Mouse (Mus musculus) erythroblast, embryonic 14.5 days (primary cell): ENCODE results near the gene Mum1.

ENCODE experiments used
- GATA1 ChIP-seq: IDR thresholded peaks from 2 replicates; pipeline ENCODE4 v1.6.1; 2012; ENCODE audit warnings: low read length, inconsistent platforms, mixed read lengths
- TAL1 ChIP-seq: IDR thresholded peaks from 3 replicates; pipeline ENCODE4 v1.6.1; 2012; ENCODE audit warnings: low read length, inconsistent platforms, mixed read lengths

DNA sequence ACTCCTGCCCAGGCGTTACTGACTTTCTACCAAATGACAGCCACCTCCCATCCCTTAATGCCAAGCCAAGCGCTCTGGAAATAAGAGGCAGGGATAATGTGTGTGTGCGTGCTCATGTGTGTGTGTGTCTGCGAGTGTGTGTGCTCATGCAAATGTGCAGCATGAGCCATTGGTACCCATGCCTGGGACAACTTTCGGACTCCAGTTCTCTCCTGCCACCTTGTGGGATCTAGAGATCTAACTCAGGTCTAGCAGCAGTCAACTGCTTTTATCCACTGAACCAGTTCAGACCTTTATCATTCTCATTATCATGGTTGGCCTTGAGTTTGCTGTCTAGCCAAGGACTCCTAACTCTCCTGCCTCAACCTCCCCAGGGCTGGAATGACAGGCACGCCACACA, 21.6 kb downstream of the Mum1 start:
- TF ChIP-seq GATA1 (no peak), TAL1 (no peak)
